Mouse (Mus musculus): ENCODE data around the gene Fbxo46.

GRCm38 (mm10) chr7:19162928-19163327 is 43.3 kb downstream of the Fbxo46 start:
- TF ChIP-seq GATA1 (IDR thresholded peaks at IDR 0.05; ENCODE audit: borderline replicate concordance, low read length) (no peak), FLI1 (IDR thresholded peaks at IDR 0.05; ENCODE audit: low read length) (no peak)

All from megakaryocyte, embryonic 14.5 days (primary cell).